Mouse (Mus musculus) liver, embryonic 12.5 days (tissue): ENCODE measurements at regions not wholly inside any gene's neighbourhood (a gene's known extent, or its start where the extent isn't known, plus 50 kb on each side); places are given as distances from the start of the nearest gene placed in this dataset.

ENCODE experiments used
- ATAC-seq: fragments of 200-750 bp; cut with Nextera tagmentation; 2 replicates; pipeline ENCODE4 v1.8.0; 2017; ENCODE audit warnings: moderate number of reproducible peaks, mild to moderate bottlenecking, moderate library complexity
- H3K27ac ChIP-seq: fragments of 300-500 bp; sonication (generic); 2 replicates; pipeline ENCODE4 v1.5.1; 2016; ENCODE audit warnings: mild to moderate bottlenecking
- H3K27me3 ChIP-seq: fragments of 300-500 bp; sonication (generic); replicated peaks from 2 replicates; pipeline ENCODE4 v1.6.1; 2016; ENCODE audit warnings: mild to moderate bottlenecking, moderate library complexity
- H3K36me3 ChIP-seq: fragments of 300-500 bp; sonication (generic); 2 replicates; pipeline ENCODE4 v1.6.1; 2016; ENCODE audit warnings: mild to moderate bottlenecking, moderate library complexity
- H3K4me1 ChIP-seq: fragments of 300-500 bp; sonication (generic); 2 replicates; pipeline ENCODE4 v1.6.1; 2016
- H3K4me2 ChIP-seq: fragments of 300-500 bp; sonication (generic); 2 replicates; pipeline ENCODE4 v1.6.1; 2016; ENCODE audit warnings: mild to moderate bottlenecking, moderate library complexity
- H3K4me3 ChIP-seq: fragments of 300-500 bp; sonication (generic); 2 replicates; pipeline ENCODE4 v1.5.1; 2016; ENCODE audit warnings: mild to moderate bottlenecking, moderate library complexity
- H3K9ac ChIP-seq: fragments of 300-500 bp; sonication (generic); 2 replicates; pipeline ENCODE4 v1.6.1; 2016; ENCODE audit warnings: mild to moderate bottlenecking, moderate library complexity
- H3K9me3 ChIP-seq: fragments of 300-500 bp; sonication (generic); replicated peaks from 2 replicates; pipeline ENCODE4 v1.6.1; 2016; ENCODE audit warnings: mild to moderate bottlenecking, moderate library complexity
- WGBS: fragments of 180-500 bp; shearing (Covaris S2); methylation state at CpG from one replicate; pipeline ENCODE4 v1.1.7; 2016; ENCODE audit not compliant: insufficient replicate concordance; 5-methylcytosine and 5-hydroxymethylcytosine counted together

DNA sequence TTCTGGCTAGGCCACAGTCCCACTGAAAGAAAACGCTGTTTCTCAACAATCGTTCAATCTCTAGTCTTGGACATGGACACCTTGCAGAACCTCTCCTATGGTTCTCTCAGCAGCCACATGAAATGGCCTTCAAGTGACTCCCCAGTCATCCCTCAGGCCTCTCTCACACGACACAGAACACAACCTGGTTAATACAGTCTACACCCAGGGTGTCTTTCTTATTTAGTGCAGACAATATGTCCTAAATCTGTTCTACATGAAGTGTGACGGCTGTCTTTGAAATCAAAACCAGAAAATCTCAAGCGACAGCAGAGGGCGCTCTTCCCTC lies 75.2 kb upstream of the Egfl6 start:
- Histone ChIP-seq H3K4me3 (no peak overlapping the region), H3K4me2 (peak overlapping the region; percentile 58), H3K9me3 (no peaks in the 10 kb centered on the region), H3K27me3 (peaks cover 10% of the 10 kb centered on the region; the same call in 1 of the 2 replicates), H3K4me1 (no peaks in the 10 kb centered on the region; the same call in 1 of the 2 replicates), H3K36me3 (no peaks in the 10 kb centered on the region), H3K9ac (no peak overlapping the region), H3K27ac (no peak overlapping the region)
- WGBS: 23% methylated on average over 6 of the region's 6 CpGs
- ATAC-seq: no peak

DNA sequence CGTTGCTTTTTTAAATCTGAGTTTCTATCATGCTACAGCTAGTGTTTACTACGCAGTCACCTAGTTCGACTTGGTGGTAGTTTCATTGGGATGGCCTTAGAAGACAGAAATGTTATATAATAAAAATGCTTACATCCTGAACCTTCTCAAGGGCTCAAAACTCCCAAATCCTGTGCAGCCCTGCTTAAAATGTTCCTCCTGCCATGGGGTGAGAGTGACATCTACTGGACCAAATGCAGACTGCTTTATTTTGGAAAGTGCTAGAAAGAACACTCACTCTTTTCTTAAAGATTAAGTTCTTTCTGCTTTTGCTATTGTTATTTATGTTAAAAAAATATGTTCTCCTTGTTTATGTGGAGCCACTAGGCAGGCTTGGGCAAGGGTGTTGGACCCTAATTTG lies 66.9 kb upstream of the Egfl6 start:
- H3K9me3 ChIP-seq: no peaks in the 10 kb centered on the region
- no peak overlapping the region for H3K4me2 ChIP-seq
- WGBS: 44% methylated on average over 3 of the region's 3 CpGs
- H3K27me3 ChIP-seq: peaks cover 9% of the 10 kb centered on the region; the same call in 1 of the 2 replicates
- H3K9ac ChIP-seq: no peak overlapping the region
- H3K36me3 ChIP-seq: no peaks in the 10 kb centered on the region
- no peaks in the 10 kb centered on the region for H3K4me1 ChIP-seq
- H3K4me3 ChIP-seq: no peak overlapping the region
- no peak overlapping the region for H3K27ac ChIP-seq
- ATAC-seq: no peak

DNA sequence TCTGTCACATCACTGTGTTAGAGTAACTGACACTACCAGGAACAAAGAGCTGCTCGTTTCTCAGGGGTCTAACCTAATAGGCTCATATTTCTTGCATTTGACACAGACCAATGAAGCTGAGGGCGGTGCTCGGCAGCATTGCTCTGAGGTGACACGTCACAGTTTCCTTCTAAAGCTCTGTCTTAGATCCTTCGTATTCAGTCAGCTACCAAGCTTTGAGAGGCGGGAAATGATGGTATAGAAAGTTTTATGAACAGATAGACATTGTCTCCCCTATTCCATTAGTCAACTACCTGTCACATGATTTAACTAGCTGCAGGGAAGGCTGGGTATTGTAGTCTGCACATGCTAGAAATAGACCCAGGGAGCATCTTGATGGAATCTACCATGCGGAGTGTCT lies 60.2 kb upstream of the Egfl6 start:
- ATAC-seq: no peak
- H3K4me1 ChIP-seq: no peaks in the 10 kb centered on the region
- no peak overlapping the region for H3K9ac ChIP-seq
- no peaks in the 10 kb centered on the region for H3K9me3 ChIP-seq
- no peak overlapping the region for H3K4me2 ChIP-seq
- H3K36me3 ChIP-seq: no peaks in the 10 kb centered on the region
- no peak overlapping the region for H3K27ac ChIP-seq
- H3K27me3 ChIP-seq: no peaks in the 10 kb centered on the region; the same call in 1 of the 2 replicates
- WGBS: 40% methylated on average over 7 of the region's 7 CpGs
- H3K4me3 ChIP-seq: no peak overlapping the region

DNA sequence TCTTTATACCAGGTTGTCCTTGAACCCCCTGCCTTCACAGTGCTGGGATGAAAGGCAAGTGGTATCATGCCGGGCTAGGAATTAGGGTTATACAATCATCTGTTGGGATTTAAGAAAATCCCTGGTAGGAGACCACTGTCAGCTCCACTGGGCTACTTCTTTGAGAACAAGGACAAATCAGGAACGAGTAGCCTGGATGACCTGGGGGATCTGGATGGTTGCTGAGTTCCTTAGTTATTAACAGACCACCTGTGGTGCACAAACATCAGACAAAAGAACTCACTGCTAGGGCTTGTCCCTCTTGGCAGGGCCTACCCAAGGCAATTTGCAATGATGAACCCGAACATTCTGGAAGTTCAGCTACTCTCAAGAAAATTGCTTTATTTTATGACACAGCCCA lies 55.7 kb upstream of the Egfl6 start:
- H3K27me3 ChIP-seq: no peaks in the 10 kb centered on the region; the same call in 1 of the 2 replicates
- no peak overlapping the region for H3K9ac ChIP-seq
- 50% methylated on average over 3 of the region's 3 CpGs for WGBS
- no peak overlapping the region for H3K27ac ChIP-seq
- ATAC-seq: no peak
- H3K36me3 ChIP-seq: no peaks in the 10 kb centered on the region
- H3K4me2 ChIP-seq: no peak overlapping the region
- no peaks in the 10 kb centered on the region for H3K4me1 ChIP-seq
- H3K4me3 ChIP-seq: no peak overlapping the region
- H3K9me3 ChIP-seq: no peaks in the 10 kb centered on the region

DNA sequence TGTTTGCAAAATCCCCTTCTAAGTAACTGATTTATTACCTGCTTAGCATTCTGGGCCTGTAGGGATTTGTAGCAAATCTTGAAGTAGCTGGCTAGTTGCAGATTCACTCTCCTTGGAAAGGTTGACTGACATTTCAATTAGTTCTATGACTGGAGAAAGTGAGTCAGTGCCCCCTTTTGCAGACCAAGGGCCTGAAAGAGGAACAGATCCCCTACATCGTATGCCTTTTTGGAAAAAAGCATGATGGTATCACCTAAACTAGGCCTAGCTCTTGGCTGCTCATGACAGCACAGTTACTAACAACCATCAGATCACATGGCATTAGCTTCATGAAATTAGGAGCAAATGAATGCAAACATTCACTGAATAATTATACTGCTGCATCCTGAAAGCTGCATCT lies 54.7 kb upstream of the Egfl6 start:
- Histone ChIP-seq H3K9me3 (no peaks in the 10 kb centered on the region), H3K27me3 (no peaks in the 10 kb centered on the region; the same call in 1 of the 2 replicates), H3K9ac (no peak overlapping the region), H3K27ac (no peak overlapping the region), H3K36me3 (no peaks in the 10 kb centered on the region), H3K4me1 (no peaks in the 10 kb centered on the region), H3K4me3 (no peak overlapping the region), H3K4me2 (no peak overlapping the region)
- no peak for ATAC-seq
- 38% methylated on average over 1 of the region's 1 CpGs for WGBS
